Mouse (Mus musculus): ENCODE measurements around the gene AC161166.1.
"Not testable (repeated sequence)": the region's sequence is repeated elsewhere in the genome, so short reads cannot be mapped to it uniquely, and the experiment has no call there.

Gene AC161166.1

DNA sequence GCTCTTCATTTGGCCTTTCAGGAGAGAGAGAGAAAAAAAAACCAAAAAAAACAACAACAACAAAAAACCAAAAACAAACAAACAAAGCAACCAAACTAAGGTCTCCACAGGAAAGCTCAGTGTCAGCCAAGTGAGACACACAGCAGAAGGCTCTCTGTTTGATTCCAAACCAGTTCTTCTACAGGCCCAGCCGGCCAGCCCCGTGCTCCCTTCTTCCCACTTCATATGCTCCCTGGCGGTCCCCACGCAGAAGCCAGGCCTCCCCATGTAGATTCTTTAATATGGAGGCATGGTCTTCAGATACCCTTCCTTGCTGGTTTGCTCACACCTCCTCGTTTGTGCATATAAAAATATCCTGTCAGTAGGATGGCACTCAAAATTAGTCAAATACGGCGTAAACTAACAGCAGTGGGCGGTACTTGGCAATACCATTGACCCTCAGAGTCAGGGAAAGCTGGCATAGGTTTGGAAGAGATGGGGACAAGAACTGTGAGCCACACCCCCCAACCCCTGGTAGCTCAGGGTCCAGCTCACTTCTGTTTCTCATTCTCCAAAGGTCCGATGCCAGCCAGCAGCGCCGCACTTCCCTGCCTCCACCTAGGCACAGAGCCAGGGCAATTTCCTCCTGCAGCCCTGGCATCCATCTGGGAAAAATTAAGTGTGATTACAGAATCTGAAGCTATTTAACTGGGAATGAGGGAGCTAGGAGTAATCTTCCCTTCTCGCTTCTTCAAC lies 13.6 kb upstream of the AC161166.1 start:
- DNase-seq (ENCODE audit: low spot score) = no peak

DNA sequence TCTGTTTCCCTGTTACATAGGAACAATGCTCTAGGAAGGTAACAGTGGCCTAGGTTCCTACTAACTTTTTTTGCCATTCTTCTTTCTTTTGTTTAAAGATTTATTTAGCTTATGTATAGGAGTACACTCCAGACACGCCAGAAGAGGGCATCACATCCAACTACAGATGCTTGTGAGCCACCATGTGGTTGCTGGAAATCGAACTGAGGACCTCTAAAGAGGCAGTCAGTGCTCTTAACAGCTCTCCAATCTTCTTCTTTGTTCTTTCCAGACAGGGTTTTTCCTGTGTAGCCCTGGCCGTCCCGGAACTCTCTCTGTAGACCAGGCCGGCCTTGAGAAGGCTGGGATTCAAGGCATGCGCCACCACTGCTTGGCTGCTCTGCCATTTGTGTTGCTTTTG lies 12.7 kb upstream of the AC161166.1 start:
- DNase-seq (ENCODE audit: low spot score) = no peak

- no peak for DNase-seq (ENCODE audit: low spot score)
Observed at GRCm38 (mm10) chr7:24523723-24524122, 11.5 kb upstream of the AC161166.1 start.

GRCm38 (mm10) chr7:24522805-24523204 lies 10.6 kb upstream of the AC161166.1 start:
- no peak for DNase-seq (ENCODE audit: low spot score)

GRCm38 (mm10) chr7:24520054-24520453 lies 7.8 kb upstream of the AC161166.1 start:
- not testable (repeated sequence) for DNase-seq (ENCODE audit: low spot score)

DNA sequence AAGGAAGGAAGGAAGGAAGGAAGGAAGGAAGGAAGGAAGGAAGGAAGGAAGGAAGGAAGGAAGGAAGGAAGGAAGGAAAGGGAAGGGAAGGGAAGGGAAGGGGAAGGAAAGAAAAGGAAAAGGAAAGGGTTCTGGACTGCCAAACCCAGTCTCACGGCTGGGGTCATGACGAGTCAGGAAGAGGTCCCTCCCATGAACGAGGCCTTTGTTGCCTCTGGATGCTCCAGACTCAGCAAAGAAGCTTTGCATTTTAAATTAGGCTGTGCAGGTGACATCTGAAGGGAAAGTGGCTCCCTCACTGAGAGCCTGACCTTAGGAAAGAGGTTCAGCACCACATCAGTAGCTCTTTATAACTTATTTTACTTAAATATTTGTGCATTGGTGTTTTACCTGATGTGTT lies 6.9 kb upstream of the AC161166.1 start:
- DNase-seq (ENCODE audit: low spot score) = no peak

DNA sequence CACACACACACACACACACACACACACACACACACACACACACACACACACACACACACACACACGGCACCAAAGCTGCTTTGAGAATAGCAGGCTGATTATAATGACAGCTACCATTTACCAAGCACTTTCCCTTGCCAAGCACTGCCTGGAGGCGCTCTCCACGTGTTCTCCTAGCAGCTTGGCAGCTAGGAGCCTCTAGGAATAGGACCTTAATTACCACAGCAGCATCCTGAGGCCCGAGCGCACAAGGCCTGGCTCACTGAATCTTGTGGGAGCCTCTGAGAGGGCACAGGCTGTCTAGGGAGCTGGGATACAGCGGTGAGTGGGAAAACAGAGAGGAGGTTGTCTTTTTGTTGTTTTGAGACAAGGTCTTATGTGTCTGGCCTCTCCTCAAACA lies 5.4 kb upstream of the AC161166.1 start:
- DNase-seq (ENCODE audit: low spot score) = no peak

DNA sequence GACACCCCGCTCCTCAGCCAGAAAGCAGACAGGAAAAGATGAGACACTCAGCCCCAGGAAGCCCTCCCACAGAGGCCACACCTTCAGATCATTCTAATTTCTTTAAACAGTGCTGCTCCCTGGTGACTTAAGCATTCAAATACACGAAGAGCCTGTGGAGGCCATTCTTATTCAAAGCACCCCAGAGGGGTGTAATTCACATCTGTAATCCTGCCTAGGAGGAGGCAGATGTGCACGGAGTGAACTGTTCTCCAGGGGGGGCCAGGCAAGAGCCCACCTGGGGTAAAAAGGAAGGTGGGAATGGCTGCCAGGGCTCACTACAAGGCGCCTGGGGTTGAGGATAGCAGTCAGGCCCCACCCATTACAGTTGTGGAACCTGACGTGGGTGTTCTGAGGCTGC lies 4.8 kb upstream of the AC161166.1 start:
- no peak for DNase-seq (ENCODE audit: low spot score)

DNA sequence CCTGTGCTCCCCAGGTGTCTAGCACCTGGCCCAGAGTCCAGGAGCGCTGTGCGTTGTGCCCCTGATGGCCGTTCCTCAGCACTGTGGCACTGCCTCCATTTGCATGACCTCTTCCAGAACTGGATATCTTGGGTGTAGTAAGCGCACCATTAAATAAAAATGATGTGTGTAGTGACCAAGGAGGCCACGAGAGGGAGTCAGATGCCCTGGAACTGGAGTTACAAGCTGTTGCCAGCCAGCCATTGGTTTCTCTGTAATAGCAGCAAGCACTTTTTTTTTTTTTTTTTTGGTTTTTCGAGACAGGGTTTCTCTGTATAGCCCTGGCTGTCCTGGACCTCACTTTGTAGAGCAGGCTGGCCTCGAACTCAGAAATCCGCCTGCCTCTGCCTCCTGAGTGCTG lies 4.1 kb upstream of the AC161166.1 start:
- not testable (repeated sequence) for DNase-seq (ENCODE audit: low spot score)

DNA sequence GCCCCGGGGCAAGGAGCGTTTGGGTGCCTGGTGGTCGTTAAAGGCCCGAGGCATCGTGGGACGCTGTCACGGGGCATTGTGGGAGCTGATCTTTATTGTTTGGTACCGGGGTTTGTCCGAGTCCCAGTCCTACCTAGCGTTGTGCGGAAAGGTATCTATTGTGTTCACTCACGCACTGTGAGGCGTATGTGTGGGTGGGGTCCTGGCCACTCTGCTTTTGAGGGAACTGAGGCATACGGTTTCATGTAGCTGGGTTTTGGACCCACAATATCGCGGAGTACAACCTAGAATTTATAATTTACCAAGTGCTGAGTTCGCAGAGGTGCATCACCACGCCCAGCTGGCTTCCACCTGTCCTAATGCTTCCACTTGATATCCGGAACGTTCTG lies 4.5 kb downstream of the AC161166.1 start:
- DNase-seq (ENCODE audit: low spot score) = no peak

GRCm38 (mm10) chr7:24506838-24507725 lies 5.2 kb downstream of the AC161166.1 start, which contains the start of gene Zfp428:
TSS of gene Zfp428 (plus strand) at chr7:24507006.
- peak; percentile 70 for DNase-seq (ENCODE audit: low spot score)

GRCm38 (mm10) chr7:24506476-24506837 lies 5.8 kb downstream of the AC161166.1 start:
- no peak for DNase-seq (ENCODE audit: low spot score)

DNA sequence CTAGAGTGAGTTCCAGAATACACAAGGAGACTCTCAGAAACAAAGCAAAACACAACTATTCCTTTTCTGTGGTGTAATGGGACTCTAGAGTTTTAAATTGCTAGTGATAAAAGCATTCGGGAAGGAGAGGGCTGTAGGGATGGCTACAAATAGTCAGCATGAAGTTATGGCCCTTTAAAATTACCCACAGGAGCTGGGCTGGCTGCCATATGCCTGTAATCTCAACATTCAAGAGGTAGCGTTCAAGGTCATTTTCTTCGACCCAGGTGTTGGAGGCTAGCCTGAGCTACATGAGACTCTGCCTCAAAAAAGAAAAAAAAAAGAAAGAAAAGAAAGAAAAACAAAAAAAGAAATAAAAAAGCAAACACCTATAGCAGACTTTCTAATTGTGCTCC lies 6.2 kb downstream of the AC161166.1 start:
- no peak for DNase-seq (ENCODE audit: low spot score)

DNA sequence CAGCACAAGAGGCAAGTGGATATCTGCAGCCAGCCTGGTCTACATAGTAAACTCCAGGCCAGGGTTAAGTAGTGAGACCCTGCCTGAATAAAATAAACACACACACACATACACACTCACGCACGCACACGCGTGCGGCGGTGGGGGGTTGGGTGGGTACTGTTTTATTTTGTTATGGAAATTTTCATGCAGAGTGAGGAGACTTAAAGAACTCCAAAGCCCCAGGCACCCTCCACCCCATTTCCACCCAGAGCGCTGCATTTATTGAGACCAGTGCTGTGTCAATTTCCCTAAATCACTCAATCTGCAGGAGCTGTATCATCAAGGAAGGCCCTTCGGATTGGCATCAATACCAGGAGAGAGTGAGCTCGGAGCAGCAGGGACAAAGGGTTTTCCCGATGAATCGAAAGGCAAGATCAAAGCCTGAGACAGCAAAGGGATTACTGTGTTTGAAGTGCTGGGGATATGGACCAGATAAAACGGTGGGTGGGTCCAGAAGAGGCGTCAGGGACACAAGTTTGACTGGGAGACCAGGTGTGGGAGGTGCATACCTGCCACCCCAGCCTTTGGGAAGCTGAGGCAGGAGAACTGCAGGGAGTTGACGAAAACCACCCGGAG lies 6.7 kb downstream of the AC161166.1 start:
- no peak for DNase-seq (ENCODE audit: low spot score)

DNA sequence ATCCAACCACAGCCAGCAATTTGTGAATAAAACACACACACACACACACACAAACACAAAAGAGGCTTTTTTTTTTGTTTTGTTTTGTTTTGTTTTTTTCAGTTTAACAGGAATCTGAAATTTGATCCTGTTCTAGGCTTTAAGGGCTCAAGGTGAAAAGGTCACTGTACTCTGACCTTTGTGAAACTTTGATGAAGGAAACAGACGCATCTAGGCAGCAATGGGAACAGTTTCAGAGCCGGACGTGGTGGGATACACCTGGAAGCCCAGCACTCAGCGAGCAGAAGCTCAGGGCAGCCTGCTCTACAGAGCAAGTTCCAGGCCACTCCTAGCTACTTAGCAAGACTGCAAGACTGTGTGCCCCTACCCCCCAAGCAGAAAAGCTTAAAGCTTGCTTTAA lies 7.4 kb downstream of the AC161166.1 start:
- DNase-seq (ENCODE audit: low spot score) = no peak

GRCm38 (mm10) chr7:24504004-24504403 lies 8.3 kb downstream of the AC161166.1 start:
- DNase-seq (ENCODE audit: low spot score) = no peak

DNA sequence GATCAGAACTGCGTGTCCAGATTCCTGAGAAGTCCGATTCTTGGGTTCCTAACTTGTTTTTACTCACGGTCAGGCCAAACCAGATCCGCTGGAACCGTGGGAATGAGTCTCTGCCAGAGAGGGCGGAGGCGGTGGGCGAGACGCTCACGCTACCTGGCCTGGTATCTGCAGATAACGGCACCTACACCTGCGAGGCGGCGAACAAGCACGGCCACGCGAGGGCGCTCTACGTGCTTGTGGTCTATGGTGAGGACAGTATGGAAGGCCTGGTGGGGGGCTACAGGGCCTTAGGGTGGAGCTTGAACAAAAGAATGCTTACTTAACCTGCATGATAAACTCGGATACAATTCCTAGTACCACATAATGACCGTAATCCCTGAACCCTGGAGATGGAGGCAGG lies 10.8 kb downstream of the AC161166.1 start:
- DNase-seq (ENCODE audit: low spot score) = no peak

DNA sequence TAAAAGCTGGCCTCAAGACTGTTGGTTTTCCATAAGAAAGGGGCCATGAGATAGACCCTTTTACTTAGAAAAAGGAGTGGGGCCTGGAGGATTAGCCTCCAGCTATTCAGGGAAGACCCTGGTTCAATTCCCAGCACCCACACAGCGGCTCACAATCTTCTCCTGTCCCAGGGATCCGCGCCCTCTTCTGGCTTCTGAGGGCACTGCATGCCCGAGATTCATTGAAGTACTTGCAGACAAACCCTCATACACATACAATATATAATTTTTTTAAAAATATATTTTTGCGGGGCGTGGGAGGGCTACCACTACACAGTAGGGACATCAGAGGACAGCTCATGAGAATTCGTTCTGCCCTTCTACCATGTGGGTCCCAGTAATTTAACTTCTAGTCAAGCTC lies 11.3 kb downstream of the AC161166.1 start:
- DNase-seq (ENCODE audit: low spot score) = no peak

GRCm38 (mm10) chr7:24499856-24500577 lies 12.2 kb downstream of the AC161166.1 start:
- no peak for DNase-seq (ENCODE audit: low spot score)

DNA sequence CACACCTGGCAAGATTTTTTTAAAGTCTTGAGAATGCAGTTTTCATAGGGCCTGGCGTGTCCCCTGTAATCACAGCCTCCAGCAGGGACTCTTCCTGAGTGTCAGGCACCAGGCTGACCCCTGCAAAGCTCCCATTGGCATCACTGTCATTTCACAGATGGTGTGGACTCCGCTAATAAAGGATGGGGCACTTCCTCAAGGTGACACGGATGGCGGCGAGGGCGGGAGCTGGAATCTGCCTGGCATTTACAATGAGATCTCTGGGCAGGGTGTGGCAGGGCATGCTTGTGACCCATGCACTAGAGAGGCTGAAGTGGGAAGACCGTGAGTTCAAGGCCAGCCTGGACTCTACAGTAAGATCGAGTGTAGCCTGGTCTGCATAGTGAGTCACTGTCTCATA lies 24.0 kb downstream of the AC161166.1 start:
- no peak for DNase-seq (ENCODE audit: low spot score)

GRCm38 (mm10) chr7:24487403-24487802 lies 24.9 kb downstream of the AC161166.1 start:
- no peak for DNase-seq (ENCODE audit: low spot score)

GRCm38 (mm10) chr7:24486654-24487130 lies 25.6 kb downstream of the AC161166.1 start:
- DNase-seq (ENCODE audit: low spot score) = no peak
